ENCODE assay signal across 19 mouse cellular contexts in the genomic region with DNA sequence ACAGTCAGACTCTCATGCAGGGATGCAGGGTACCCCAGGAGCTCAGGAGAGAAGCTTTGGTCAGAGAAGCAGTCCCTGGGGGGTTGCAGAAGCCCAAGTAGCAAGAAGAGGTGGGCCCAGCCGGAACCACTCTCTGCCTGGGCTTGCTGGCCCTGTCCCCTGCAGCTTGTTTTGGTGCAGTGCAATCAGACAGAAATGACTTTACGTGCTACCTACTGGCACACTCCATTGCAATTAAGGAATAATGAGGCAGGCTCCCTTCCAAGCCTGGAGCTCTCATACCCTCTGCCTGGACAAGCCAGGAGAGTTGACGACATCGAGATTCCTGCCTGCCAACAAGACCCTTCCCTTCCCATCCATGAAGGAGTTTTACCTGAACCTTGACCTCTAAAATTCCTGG. TPM values are rescaled to one million over a fixed set of nuclear protein-coding genes. Genes with fewer than 3 reads are reported as not detected.
"Had no signal": no experiment of that assay in that cellular context is flagged by ENCODE, and none has a peak within 500 bp of the region (broad histone marks: within the 10 kb centered on the region; RNA-seq: fewer than 3 reads in every experiment).

No protein-coding gene starts in this region.

- DNase-seq: lung, embryonic 14.5 days; lung, postnatal 10 days; lung, postnatal 4 days; midbrain, embryonic 14.5 days; retina, postnatal 1 day; right cerebral cortex, adult 18-20 months; right cerebral cortex, postnatal 25 days; right cerebral cortex, postnatal 4 days; spleen, adult 18-20 months; thymus, adult 18-20 months; thymus, postnatal 14 days; thymus, postnatal 36 days had no signal

- H3K4me3 ChIP-seq: midbrain, embryonic 10.5 days; midbrain, embryonic 12.5 days; myocyte; neural tube, embryonic 13.5 days; neural tube, embryonic 15.5 days had no signal

- H3K9ac ChIP-seq: lung, embryonic 14.5 days; midbrain, embryonic 12.5 days; neural tube, embryonic 13.5 days; neural tube, embryonic 15.5 days had no signal

- H3K27me3 ChIP-seq: midbrain, embryonic 12.5 days; neural tube, embryonic 13.5 days; neural tube, embryonic 15.5 days had no signal

- H3K36me3 ChIP-seq: midbrain, embryonic 10.5 days; midbrain, embryonic 12.5 days; neural tube, embryonic 13.5 days had no signal

- H3K9me3 ChIP-seq: midbrain, embryonic 10.5 days; midbrain, embryonic 12.5 days; neural tube, embryonic 13.5 days; neural tube, embryonic 15.5 days had no signal

- ATAC-seq: midbrain, embryonic 16.5 days had no signal

- H3K27ac ChIP-seq: midbrain, embryonic 10.5 days; midbrain, embryonic 12.5 days; neural tube, embryonic 13.5 days; neural tube, embryonic 15.5 days had no signal

- H3K4me2 ChIP-seq: lung, embryonic 14.5 days; midbrain, embryonic 12.5 days; neural tube, embryonic 13.5 days; neural tube, embryonic 15.5 days had no signal

RNA-seq across cellular contexts. Expression of a gene that starts 50.2 kb away (rescaled TPM):
- total RNA-seq: megakaryocyte-erythroid progenitor cell, adult 5-6 weeks had no signal
